Mouse (Mus musculus): ENCODE results near the gene Scn9a.

Scn9a gene

DNA sequence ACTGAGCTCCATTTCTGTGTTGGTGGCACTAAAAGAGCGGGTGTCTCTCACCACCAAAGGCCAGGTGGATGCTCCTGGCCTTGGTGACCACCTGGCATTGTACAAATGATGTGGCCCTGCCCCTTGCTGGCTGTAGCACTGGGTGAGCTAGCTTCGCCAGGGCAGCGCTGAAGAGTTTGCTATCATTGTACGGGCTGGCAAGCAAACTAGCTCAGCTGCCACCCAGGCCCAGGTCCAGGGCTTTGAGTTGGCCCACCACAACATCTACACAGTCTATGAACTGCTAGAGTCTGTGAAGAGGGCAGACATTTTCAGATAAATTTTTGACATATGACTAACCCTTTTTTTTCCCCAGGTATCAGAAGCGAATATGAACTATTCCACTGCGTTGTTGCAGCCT, 170.8 kb downstream of the Scn9a start:
- in situ Hi-C loops (cut with MboI, MseI) = no loop called here

DNA sequence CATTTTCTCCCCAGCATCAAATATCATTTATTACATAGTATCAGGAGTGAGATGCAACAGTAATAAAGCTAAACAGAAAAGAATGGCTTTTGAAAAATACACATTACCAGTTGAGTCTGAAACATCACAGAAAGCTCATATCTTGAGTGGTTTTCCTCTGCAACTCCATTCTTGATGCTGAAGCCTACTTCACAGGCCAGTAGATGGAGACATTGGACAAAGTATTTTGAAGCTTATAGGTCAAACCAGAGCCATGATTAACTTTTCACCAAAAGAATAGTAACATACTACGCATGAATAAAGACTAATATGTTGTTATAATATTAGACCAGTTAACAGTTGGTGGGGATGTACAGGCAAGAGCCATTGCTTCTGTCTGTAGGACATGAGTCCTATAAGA, 172.3 kb downstream of the Scn9a start:
- in situ Hi-C loops (cut with MboI, MseI) = no loop called here

GRCm38 (mm10) chr2:66440711-66441110, 194.1 kb downstream of the Scn9a start, which contains the start of gene Scn1a:
TSS of gene Scn1a (minus strand) at chr2:66440840.
- in situ Hi-C loops (cut with MboI, MseI) = no loop called here

GRCm38 (mm10) chr2:66439764-66440471, 194.8 kb downstream of the Scn9a start:
- in situ Hi-C loops (cut with MboI, MseI) = no loop called here

GRCm38 (mm10) chr2:66436286-66436685, 198.5 kb downstream of the Scn9a start:
- in situ Hi-C loops (cut with MboI, MseI) = no loop called here

Data from regulatory T cell (primary cell).